Mouse (Mus musculus): ENCODE data around the gene Cyp1b1.

Cyp1b1 gene

GRCm38 (mm10) chr17:79713643-79714367 lies 1.1 kb downstream of the Cyp1b1 start:
- no peak for DNase-seq (ENCODE audit: low spot score in 2 of 2)

GRCm38 (mm10) chr17:79713276-79713642 lies 1.6 kb downstream of the Cyp1b1 start:
- DNase-seq (ENCODE audit: low spot score in 2 of 2), result no peak

GRCm38 (mm10) chr17:79712536-79712935 lies 2.3 kb downstream of the Cyp1b1 start:
- no peak for DNase-seq (ENCODE audit: low spot score in 2 of 2)

GRCm38 (mm10) chr17:79711944-79712343 lies 2.9 kb downstream of the Cyp1b1 start:
- DNase-seq (ENCODE audit: low spot score in 2 of 2), result no peak

GRCm38 (mm10) chr17:79710246-79710842 lies 4.5 kb downstream of the Cyp1b1 start:
- DNase-seq (ENCODE audit: low spot score in 2 of 2), result no peak

GRCm38 (mm10) chr17:79709718-79710117 lies 5.1 kb downstream of the Cyp1b1 start:
- DNase-seq (ENCODE audit: low spot score in 2 of 2), result no peak

GRCm38 (mm10) chr17:79708168-79708567 lies 6.7 kb downstream of the Cyp1b1 start:
- no peak for DNase-seq (ENCODE audit: low spot score in 2 of 2)

GRCm38 (mm10) chr17:79705671-79706455 lies 9.0 kb downstream of the Cyp1b1 start:
- no peak for DNase-seq (ENCODE audit: low spot score in 2 of 2)

GRCm38 (mm10) chr17:79700871-79701270 lies 14.0 kb downstream of the Cyp1b1 start:
- no peak for DNase-seq (ENCODE audit: low spot score in 2 of 2)

GRCm38 (mm10) chr17:79699197-79699596 lies 15.7 kb downstream of the Cyp1b1 start:
- no peak for DNase-seq (ENCODE audit: low spot score in 2 of 2)

GRCm38 (mm10) chr17:79695541-79695940 lies 19.3 kb downstream of the Cyp1b1 start:
- no peak for DNase-seq (ENCODE audit: low spot score in 2 of 2)

- no peak for DNase-seq (ENCODE audit: low spot score in 2 of 2)
Measured at GRCm38 (mm10) chr17:79695106-79695505, 19.8 kb downstream of the Cyp1b1 start.

- no peak for DNase-seq (ENCODE audit: low spot score in 2 of 2)
Measured at GRCm38 (mm10) chr17:79670837-79671236, 44.0 kb downstream of the Cyp1b1 start.

- no peak for DNase-seq (ENCODE audit: low spot score in 2 of 2)
Measured at GRCm38 (mm10) chr17:79664106-79664417, 50.8 kb downstream of the Cyp1b1 start.

- no peak for DNase-seq (ENCODE audit: low spot score in 2 of 2)
Measured at GRCm38 (mm10) chr17:79663393-79664105, 51.3 kb downstream of the Cyp1b1 start.

GRCm38 (mm10) chr17:79661848-79662247 lies 53.0 kb downstream of the Cyp1b1 start:
- DNase-seq (ENCODE audit: low spot score in 2 of 2), result no peak

GRCm38 (mm10) chr17:79661387-79661786 lies 53.5 kb downstream of the Cyp1b1 start:
- peak; percentile 28 to 73 for DNase-seq (ENCODE audit: low spot score in 2 of 2)

- no peak for DNase-seq (ENCODE audit: low spot score in 2 of 2)
Measured at GRCm38 (mm10) chr17:79658863-79659262, 56.0 kb downstream of the Cyp1b1 start.

- DNase-seq (ENCODE audit: low spot score in 2 of 2), result no peak
Measured at GRCm38 (mm10) chr17:79658452-79658851, 56.4 kb downstream of the Cyp1b1 start.

- DNase-seq (ENCODE audit: low spot score in 2 of 2), result no peak
Measured at GRCm38 (mm10) chr17:79657785-79658184, 57.1 kb downstream of the Cyp1b1 start.

- no peak for DNase-seq (ENCODE audit: low spot score in 2 of 2)
Measured at GRCm38 (mm10) chr17:79654187-79654586, 60.7 kb downstream of the Cyp1b1 start.

GRCm38 (mm10) chr17:79653171-79653570 lies 61.7 kb downstream of the Cyp1b1 start:
- DNase-seq (ENCODE audit: low spot score in 2 of 2), result no peak

Data from spleen, postnatal 4 days (tissue).